Mouse (Mus musculus) gastrocnemius, adult 8-10 months (tissue): ENCODE results near the gene Gm42906. TPM values are rescaled to one million over a fixed set of nuclear protein-coding genes. Genes with fewer than 3 reads are reported as not detected.

Experiments
- DNase-seq, 2 experiments: peaks; one replicate each; pipeline ENCODE4 v3.0.0; 2022; ENCODE audit warnings: low spot score in 2 of 2
- total RNA-seq, 4 experiments: library from RNA; stranded (reverse); gene quantifications; 2 replicates each; pipeline ENCODE4 v1.2.4; 2022

The Gm42906 gene
- total RNA-seq, 4 experiments from 2014 or later, result 1.4 to 1.7 TPM; not detected in 2

- no peak for DNase-seq
These were observed 128.4 kb downstream of the Gm42906 start for GRCm38 (mm10) chr5:151299576-151299975.

GRCm38 (mm10) chr5:151298371-151298770 is 129.6 kb downstream of the Gm42906 start:
- no peak for DNase-seq

- DNase-seq, result no peak
These were observed 131.7 kb downstream of the Gm42906 start for GRCm38 (mm10) chr5:151296244-151296643.

GRCm38 (mm10) chr5:151293591-151293990 is 134.4 kb downstream of the Gm42906 start:
- no peak for DNase-seq

GRCm38 (mm10) chr5:151292310-151292709 is 135.7 kb downstream of the Gm42906 start:
- no peak for DNase-seq

GRCm38 (mm10) chr5:151286331-151286730 is 141.6 kb downstream of the Gm42906 start:
- no peak for DNase-seq

GRCm38 (mm10) chr5:151279531-151279930 is 148.4 kb downstream of the Gm42906 start:
- DNase-seq, result no peak

GRCm38 (mm10) chr5:151277927-151278326 is 150.0 kb downstream of the Gm42906 start:
- DNase-seq, result no peak

- DNase-seq, result no peak
These were observed 152.0 kb downstream of the Gm42906 start for GRCm38 (mm10) chr5:151275986-151276385.

- DNase-seq, result no peak
These were observed 153.7 kb downstream of the Gm42906 start for GRCm38 (mm10) chr5:151274265-151274664.

GRCm38 (mm10) chr5:151270815-151271214 is 157.1 kb downstream of the Gm42906 start:
- DNase-seq, result no peak

GRCm38 (mm10) chr5:151266896-151267634 is 160.9 kb downstream of the Gm42906 start:
- no peak for DNase-seq

- DNase-seq, result no peak
These were observed 166.4 kb downstream of the Gm42906 start for GRCm38 (mm10) chr5:151261558-151261957.

GRCm38 (mm10) chr5:151252213-151252612 is 175.8 kb downstream of the Gm42906 start:
- DNase-seq, result no peak

GRCm38 (mm10) chr5:151251656-151252055 is 176.3 kb downstream of the Gm42906 start:
- no peak for DNase-seq

GRCm38 (mm10) chr5:151248671-151249620 is 179.0 kb downstream of the Gm42906 start:
- DNase-seq, result no peak

GRCm38 (mm10) chr5:151248084-151248483 is 179.9 kb downstream of the Gm42906 start:
- DNase-seq, result no peak

GRCm38 (mm10) chr5:151247115-151247875 is 180.7 kb downstream of the Gm42906 start:
- DNase-seq, result no peak

- no peak for DNase-seq
These were observed 181.7 kb downstream of the Gm42906 start for GRCm38 (mm10) chr5:151246287-151246686.

GRCm38 (mm10) chr5:151245571-151245970 is 182.4 kb downstream of the Gm42906 start:
- DNase-seq, result no peak

- no peak for DNase-seq
These were observed 189.2 kb downstream of the Gm42906 start for GRCm38 (mm10) chr5:151238730-151239129.
